8 mouse cellular contexts compared by ENCODE assay signal in genomic region chr19:46003371-46004226, GRCm38 (mm10). TPM values are rescaled to one million over a fixed set of nuclear protein-coding genes. Genes with fewer than 3 reads are reported as not detected.
DNase-seq lines count a peak whose midpoint lies in the region; ATAC-seq lines count a peak whose summit lies in the region.

Gene Hps6 (plus strand): TSS chr19:46003508.

- peak; percentile 96 for DNase-seq in ZHBTc4 (ENCODE audit: low read depth, low spot score)
- DNase-seq in gastrocnemius, postnatal 10 days = peak; percentile 81
- DNase-seq in induced T-regulatory cell, adult 2 months (ENCODE audit: low read depth) = peak; percentile 94
- peak; percentile 43 to 45 for DNase-seq in left cerebral cortex, adult 8-10 months (ENCODE audit: low spot score in 2 of 2)
- DNase-seq in right cerebral cortex, adult 2 months (ENCODE audit: low spot score in 2 of 2) = peak; percentile 60 to 64
- peak; percentile 44 for DNase-seq in urinary bladder, postnatal 10 days (ENCODE audit: low spot score)

- peak; percentile 85 for ATAC-seq in common myeloid progenitor, adult 5-6 weeks (replicated peaks; ENCODE audit: low read depth, poor library complexity, severe bottlenecking)
- peak; percentile 96 for ATAC-seq in megakaryocyte, adult 5-6 weeks (ENCODE audit: poor library complexity, severe bottlenecking)

RNA-seq across cellular contexts. Expression of gene Hps6, which starts in this region (rescaled TPM):
- 4.1 and 4.9 TPM in 2 replicates for total RNA-seq in common myeloid progenitor, adult 5-6 weeks (2017)
- 1 to 10 TPM; 3.0 to 5.1 TPM for total RNA-seq in gastrocnemius, postnatal 10 days (2021)
- total RNA-seq in left cerebral cortex, adult 8-10 months (2022) = 1 to 10 TPM; 7.8 to 9.0 (median 8.5) TPM
- total RNA-seq in megakaryocyte, adult 5-6 weeks (2015) = 1.2 and 1.7 TPM in 2 replicates
- total RNA-seq in megakaryocyte, adult 5-6 weeks (2017) = 6.6 and 6.8 TPM in 2 replicates

Comparison
In these comparisons a context has a peak if more than half of its experiments do, and no peak if none do; other contexts are left out.
1. Peak in every context shown above with its lines: DNase-seq and ATAC-seq.
2. DNase-seq: peak in every context shown above with its lines; median percentile 96 in ZHBTc4; 94 in induced T-regulatory cell, adult 2 months; 81 in gastrocnemius, postnatal 10 days; 62 in right cerebral cortex, adult 2 months; 44 in left cerebral cortex, adult 8-10 months; 44 in urinary bladder, postnatal 10 days.